Mouse (Mus musculus) embryonic fibroblast, embryonic 13.5 days (primary cell): ENCODE data around the gene Ggt7.

ENCODE experiments used
- CTCF ChIP-seq: IDR thresholded peaks from 2 replicates; pipeline ENCODE4 v1.5.1; 2011; ENCODE audit warnings: mild to moderate bottlenecking, control low read depth, low read length, moderate library complexity, borderline replicate concordance; ENCODE audit not compliant: insufficient read depth
- POLR2A ChIP-seq: IDR thresholded peaks from 2 replicates; pipeline ENCODE4 v1.6.1; 2011; ENCODE audit warnings: low read depth, mild to moderate bottlenecking, control low read depth, low read length, moderate library complexity

DNA sequence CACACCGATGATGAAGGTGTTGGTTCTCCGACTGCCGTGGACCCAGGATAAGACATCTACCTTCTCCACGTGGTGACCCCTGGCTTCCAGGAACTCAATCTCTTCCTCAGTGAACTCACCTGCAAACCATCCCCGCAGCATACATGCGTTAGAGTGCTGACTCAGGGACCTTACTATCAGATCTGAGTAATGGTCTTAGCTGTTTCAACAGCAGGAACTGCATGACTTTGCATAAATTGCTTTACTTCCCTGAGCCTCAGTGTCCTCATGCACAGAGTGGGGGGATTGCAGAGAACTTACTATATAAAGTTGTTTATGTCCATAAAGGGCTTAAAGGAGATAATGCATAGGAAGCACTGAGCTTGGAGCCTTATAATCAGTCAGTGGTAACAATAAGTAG lies 27.0 kb downstream of the Ggt7 start:
- no peak for TF ChIP-seq POLR2A
- TF ChIP-seq CTCF: no peak
